Mouse (Mus musculus): ENCODE data around the gene Samd8.
A peak's percentile ranks its signal among the peaks of the same experiment; 100 is the strongest.

Samd8 gene

DNA sequence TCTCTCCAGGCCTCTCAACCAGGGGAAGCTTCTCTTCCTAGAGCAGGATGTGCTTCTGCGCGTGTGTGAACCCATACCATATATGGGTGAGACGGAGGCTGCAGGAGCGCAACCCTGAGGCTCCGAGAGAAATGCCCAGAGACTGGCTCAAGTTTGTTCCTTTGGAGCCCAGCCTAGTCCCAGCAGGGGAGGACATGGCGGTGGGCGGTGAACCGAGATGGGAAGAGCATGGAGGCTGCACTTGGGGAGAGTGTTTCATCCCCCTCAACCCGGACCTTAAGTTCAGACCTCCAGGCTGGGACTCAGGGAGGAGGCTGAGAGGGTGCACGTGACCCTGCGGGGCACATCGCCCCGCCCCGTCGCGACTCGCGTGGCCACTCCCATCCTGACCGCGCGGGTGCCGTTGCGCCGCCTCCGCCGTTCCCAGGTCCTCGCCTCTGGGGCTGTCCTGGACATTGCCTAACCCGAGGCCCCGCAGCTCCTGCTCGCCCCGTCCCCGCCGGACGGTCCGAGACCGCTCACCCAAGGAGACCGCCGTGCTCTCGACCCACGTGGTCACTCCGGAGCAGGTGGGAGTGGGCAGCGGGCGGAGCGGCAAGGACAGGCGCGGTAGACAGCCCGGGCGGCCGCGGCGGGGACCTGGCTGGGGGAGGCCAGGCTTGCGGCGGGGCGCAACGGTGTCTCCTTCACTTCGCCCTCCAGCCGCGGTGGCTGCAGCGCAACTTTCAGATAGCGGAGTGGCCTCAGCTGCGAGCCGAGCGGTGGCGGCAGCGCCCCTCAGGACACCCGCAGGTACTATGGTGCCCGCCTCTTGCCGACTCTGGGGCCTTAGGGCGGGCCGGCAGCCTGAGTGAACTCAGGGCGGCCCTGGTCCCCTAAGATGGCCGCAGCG lies 80.8 kb downstream of the Samd8 start:
- DNase-seq (ENCODE audit: low spot score): peak; percentile 97

DNA sequence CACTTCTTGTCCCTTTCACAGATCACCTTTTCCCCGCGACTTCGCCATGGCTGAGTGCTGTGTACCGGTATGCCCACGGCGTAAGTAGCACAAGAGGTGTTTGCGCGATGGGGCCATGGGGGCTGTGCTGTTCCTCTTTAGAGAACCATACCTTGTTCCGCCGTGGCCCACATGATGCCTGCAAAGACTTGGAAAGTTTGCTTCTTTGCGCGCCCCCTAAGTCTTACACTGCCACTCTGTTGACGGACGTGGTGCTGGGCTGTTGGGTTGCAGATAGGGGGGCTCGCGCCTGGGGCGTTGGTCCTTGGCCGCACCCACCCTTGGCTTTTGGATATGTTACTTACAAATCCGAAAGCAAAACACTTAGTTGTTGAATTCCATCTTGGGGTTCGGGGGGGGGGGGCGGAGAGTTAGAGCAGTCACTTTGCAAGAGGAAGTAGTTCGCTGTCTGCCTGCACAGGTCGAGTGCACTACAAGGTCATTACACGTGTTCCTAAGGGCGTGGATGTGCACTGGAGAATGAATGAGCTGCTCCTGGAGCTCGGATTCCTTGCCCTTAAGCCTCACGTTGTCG lies 81.6 kb downstream of the Samd8 start:
- no peak for DNase-seq (ENCODE audit: low spot score)

DNA sequence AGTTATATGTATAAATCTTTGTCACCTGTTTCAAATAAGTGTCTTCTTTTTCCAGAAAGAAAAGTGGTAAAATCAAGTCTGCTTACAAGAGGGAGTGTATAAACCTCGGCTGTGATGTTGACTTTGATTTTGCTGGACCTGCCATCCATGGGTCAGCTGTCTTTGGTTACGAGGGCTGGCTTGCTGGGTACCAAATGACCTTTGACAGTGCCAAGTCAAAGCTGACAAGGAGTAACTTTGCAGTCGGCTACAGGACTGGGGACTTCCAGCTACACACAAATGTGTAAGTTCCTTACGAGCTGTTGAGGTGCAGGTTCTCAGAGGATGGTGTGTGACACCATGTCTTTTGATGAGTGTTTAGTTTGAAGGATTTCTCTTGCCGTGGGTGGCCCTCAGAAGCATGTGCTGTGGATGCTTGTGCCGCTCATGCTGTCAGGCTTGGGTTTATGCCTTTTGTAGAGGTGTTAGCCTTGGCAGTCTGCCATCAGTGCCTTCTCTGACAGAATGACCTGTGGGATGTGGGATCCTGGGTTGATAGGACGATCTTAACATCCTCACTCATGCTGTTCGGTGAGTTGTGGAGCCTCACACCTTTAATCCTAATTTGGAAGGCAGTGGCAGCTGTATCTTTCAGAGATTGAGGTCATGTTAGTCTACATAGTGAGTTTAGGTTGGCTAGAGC lies 88.1 kb downstream of the Samd8 start:
- DNase-seq (ENCODE audit: low spot score): no peak

DNA sequence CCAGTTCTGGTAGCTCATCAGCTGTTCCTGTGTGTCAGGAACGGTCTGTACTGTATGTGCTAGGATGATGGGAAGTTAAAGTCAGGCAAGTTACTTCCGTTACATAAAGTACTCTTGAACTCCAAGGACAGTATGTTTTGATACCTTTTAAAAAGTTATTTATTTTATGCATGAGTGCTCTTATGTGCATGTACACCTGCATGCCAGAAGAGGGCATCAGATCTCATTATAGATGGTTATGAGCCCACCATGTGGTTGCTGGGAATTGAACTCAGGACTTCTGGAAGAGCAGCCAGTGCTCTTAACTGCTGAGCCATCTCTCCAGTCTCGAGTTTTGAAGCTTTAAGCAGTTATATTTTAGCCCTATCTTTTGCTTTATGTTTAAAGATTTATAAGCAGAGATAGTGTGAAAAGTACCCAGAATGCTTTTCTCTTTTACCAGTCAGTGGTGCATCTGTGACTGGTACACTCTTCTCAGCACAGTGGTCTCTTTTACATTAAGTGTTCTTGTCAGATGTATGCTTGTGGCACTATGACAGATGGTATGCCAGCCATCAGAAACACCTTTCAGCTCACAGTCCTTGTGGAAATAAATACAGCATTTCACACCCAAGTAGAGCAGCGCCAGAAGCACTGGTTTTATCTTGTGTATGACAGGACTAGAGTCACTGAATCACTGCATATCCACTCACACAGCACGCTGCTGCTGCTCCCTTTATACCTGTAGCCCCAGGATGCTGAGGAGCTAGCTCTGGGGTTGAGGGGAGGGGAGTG lies 91.7 kb downstream of the Samd8 start:
- no peak for DNase-seq (ENCODE audit: low spot score)

DNA sequence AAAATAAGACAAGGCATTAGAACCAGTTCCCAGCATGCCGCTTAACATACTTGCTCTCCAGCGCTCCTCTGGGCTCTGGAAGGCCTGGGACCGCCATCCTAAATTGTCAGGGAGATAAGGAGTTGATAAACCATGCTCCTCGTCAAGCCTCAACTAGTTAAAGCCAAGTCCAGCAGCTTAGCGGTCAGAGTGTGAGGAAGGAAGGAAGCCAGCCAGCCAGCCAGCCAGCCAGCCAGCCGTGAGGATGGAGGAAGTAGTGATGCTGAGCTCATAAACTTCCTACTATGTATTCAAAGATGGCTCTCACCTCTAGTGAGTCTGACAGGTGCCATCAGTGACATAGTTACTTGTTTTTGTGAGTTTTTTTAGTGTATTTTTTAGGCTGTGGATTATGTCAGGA lies 92.9 kb downstream of the Samd8 start:
- DNase-seq (ENCODE audit: low spot score): no peak

DNA sequence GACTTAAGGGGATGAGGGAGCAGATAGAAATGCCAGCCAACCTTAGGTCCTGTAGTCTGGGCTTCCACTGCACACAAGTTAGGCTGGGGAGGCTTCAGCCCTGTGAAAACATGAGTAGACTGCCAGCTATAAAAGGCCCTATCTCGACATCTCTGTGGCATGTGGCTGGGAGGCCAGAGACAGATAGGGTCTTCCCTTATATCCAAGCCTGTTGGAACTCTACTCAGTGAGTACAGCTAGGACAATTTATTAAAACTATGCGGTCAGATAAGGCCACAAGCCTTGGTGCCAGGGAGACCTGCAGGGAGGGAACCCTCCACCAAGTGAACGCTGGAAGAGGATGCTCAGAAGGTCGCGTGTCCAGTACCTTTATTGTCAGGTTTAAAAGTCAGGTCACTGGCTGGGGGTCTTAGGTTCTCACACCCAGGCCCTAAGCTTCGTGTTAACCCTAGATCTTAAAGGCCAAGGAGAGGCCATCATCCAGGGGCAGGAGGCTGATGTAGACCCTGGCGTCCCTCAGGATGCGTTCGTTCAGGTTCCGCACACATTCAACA lies 96.6 kb downstream of the Samd8 start:
- no peak for DNase-seq (ENCODE audit: low spot score)

DNA sequence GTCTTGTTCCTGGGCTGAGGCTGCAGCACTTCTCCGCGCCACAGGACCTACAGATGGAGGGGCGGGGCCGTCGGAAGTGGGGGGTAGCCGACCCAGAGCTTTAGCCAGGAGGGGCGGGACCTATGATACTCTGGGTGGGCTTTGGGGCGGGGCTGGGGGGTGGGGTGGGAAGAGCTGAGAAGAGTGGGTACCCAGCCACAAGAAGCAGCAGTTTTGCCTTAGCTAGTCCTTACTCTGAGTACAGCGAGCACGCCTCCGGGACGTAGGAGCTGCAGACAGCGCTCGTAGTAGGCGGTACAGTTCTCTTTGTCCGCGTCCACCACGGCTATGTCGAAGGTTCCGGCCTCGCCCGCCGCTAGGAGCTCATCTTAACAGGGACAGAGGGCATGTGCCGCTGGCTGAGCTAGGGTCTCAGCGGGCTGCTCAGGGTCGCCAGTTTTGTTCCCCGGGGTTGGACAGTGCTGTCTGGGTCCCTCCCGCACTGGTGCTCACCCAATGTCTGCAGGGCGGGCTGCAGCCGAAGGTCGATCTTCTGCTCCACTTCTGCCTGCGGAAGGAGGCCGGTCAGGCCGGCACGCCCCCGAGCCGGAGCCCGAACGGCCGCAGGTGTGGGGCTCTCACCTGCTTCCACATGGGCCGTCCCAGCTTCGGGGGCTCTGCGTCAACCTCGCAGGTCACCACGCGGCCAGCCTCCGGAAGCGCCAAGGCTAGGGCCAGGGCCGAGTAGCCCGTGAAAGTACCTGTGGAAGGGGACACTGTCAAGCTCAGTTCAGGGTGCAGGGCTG lies 97.2 kb downstream of the Samd8 start:
- DNase-seq (ENCODE audit: low spot score): no peak

Data from lung, postnatal 25 days (tissue).